Mouse (Mus musculus) heart, postnatal 10 days (tissue): ENCODE data around the gene Ddhd1. TPM values are rescaled to one million over a fixed set of nuclear protein-coding genes. Genes with fewer than 3 reads are reported as not detected.

Experiments used
- DNase-seq, 2 experiments: peaks; one replicate each; pipeline ENCODE4 v3.0.0; 2021
- intact Hi-C: fragments of 180-260 bp; cut with DNase I; formaldehyde crosslinking; loops from one replicate; pipeline ENCODE4 v1.15.1; 2025
- total RNA-seq, 2 experiments: library from RNA; stranded (reverse); gene quantifications; 2 replicates each; pipeline ENCODE4 v1.2.3; 2021

The Ddhd1 gene
- 10 to 100 TPM; 12.7 TPM for total RNA-seq

- intact Hi-C loops: no loop called here
- DNase-seq: peak; percentile 87 to 90
Measured at GRCm38 (mm10) chr14:45657641-45658611, at the start of gene Ddhd1. TSS of gene Ddhd1 (minus strand) at chr14:45658143.

DNA sequence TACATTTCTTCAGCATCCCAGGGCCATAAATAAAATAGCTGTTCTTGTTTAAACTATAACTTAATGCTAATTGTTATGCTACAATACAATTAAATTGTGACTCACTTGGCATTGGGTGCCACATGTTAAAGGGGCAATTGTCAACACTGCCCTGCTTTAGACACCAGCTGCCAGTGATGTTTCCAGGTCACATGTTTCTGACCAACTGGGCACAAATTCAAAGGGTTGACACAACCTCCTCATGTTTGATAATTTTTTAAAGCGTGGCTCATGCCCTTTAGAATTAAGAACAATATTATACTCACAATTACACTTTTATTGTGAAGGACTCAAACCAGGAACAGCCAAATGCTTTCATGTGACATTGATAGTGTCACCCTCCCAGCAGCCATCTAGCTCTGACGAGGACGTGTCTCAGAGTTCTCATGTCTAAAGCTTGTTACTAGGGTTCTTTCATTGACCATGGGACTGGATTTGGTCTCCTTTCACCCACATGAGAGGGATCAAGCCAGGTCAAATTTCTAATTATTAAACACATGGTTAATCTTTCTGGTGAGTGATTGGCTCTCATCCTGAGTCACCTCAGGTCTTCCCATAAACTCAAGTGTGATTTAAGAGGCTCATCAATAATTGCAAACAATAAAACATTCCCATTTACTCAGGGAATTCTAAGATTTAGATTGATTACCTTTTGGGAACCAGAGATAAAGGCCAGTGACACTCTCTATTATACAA is 49.4 kb upstream of the Ddhd1 start:
- peak in 1 of 2 experiments; percentile 23 for DNase-seq
- intact Hi-C loops: no loop called here

DNA sequence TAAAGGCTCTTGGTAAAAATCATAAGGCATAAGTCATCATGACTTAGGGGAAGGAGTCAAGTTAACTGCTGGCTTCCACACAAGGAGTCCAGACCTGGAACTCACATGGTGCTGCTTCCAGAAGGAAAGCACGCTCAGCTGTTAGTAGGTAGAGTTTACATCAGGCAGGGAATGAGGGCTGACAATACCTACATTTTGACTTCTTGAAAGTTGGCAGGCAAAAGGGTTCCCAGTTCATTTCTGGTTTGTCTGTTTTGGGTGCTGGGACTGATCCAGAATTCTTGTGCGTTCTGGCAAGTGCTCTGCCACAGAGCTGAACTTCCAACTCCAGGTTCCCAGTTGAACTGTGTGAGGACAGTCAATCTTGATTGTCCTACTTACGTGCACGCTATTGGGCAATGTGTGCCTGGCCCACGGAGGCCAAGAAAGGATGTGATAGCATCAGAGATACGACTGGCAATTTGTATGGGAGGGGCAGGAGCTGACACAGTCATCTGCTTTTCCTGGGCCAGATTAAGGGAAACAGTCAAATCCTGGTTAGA is 42.2 kb upstream of the Ddhd1 start:
- peak; percentile 21 to 32 for DNase-seq

GRCm38 (mm10) chr14:45698867-45699266 is 40.9 kb upstream of the Ddhd1 start:
- DNase-seq: no peak
- intact Hi-C loops: no loop called here

More for the DNA sequence above, 42.2 kb upstream of the Ddhd1 start:
- intact Hi-C loops: no loop called here

DNA sequence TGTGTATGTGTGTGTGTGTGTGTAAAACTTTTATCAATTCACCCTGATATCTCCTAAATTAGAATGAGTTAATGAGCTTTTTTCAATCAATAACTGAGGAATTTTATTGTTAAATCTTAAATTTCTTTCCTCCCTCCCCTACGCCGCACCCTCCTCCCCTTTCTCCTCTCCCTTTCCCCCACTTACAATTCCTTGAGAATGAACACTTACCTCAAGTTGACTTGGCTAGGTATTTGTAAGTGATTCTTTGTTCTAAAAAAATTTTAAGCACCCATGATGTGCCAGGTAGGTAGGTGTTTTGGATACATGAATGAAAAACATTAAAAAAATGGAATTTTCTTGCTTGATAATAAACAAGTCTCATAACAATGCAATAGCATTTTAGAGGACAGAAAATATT is 38.2 kb upstream of the Ddhd1 start:
- DNase-seq: no peak
- intact Hi-C loops: no loop called here

- intact Hi-C loops: loop anchor here (5.0 kb wide), 4 partner anchors 78 to 272 kb away; no protein-coding TSS in a partner anchor
Measured at GRCm38 (mm10) chr14:45693891-45694290, 35.9 kb upstream of the Ddhd1 start.

DNA sequence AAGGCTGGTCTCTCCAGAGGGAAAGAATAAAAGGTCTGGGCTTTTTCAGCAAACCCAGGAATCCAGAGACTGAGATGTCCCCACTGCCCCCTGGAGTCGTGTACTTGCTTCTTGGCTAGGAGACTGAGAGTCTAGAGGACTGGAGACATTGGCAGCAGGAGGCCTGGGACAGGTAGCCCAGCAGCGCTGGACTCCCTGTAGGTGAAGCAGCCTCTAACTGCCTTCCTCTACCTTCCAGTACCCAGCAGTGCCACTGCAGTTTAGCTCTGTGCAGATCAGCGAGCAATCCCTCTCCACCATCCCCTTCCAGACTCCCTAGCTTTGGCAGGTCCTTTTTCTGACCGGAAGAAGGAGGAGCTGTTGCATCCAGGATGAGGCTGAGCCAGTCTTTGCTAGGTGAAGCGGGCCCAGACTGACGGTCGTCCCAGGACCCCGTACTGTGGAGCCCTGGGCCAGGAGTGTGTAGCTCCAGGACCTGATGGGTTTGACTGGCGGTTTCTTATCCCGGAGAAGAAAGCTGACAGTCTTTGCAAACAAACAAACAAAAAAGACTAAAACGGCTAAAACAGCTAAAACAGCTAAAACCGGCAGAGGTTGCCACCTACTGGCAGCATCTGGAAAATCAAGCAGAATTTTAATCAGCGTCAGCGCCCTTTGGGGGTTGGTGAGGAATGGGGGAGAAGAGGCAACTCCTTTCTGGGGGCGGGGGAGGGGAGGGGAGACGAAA is 32.7 kb upstream of the Ddhd1 start:
- peak; percentile 55 to 70 for DNase-seq
- intact Hi-C loops: loop anchor here (5.0 kb wide), 4 partner anchors 78 to 268 kb away; no protein-coding TSS in a partner anchor

More at GRCm38 (mm10) chr14:45693891-45694290, 35.9 kb upstream of the Ddhd1 start:
- DNase-seq: no peak

GRCm38 (mm10) chr14:45685313-45685712 is 27.4 kb upstream of the Ddhd1 start:
- no peak for DNase-seq

GRCm38 (mm10) chr14:45676722-45677121 is 18.8 kb upstream of the Ddhd1 start:
- no peak for DNase-seq
- intact Hi-C loops: no loop called here

More at GRCm38 (mm10) chr14:45685313-45685712, 27.4 kb upstream of the Ddhd1 start:
- intact Hi-C loops: no loop called here

DNA sequence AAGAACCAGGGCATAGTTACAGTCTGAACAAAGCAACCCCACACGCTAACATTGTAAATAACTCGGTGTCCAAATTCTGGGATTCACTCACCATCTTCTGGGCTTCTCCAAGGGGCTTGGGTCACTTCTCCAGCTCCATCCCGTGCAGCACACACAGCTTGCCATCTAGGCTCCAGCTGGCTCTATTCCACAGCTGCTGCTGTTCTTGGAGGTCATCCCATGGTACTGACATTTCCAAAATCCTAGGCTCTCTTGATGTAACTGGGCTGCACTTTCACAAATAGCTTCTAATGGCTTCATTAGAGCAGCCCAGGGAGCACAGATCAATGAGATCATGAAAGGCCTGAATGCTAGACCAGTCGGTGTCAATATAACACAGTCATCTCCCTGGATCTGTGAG is 10.4 kb upstream of the Ddhd1 start:
- intact Hi-C loops: loop anchor here (2.0 kb wide), 1 partner anchor 14 kb away; no protein-coding TSS in a partner anchor
- peak; percentile 65 to 71 for DNase-seq

DNA sequence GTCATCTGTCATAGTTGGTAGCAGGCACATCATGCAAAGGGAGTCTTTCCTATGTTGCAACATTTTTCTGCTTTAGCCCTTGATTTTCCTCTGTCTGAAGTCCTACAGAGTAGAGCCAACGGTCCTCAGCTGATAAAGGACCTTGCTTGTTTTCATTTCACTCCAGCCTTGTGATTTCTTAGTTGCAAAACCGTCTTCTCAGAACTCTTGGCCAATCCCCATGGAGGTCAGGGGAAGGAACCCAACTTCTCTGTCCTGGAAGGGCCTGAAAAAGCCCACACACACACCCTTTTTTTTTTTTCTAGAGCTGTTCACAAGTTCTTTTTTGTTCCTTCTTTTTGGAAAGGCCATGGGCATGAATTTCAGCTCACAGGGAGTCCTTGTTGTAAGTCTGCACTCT is 9.3 kb upstream of the Ddhd1 start:
- no peak for DNase-seq
- intact Hi-C loops: no loop called here

GRCm38 (mm10) chr14:45661575-45661974 is 3.6 kb upstream of the Ddhd1 start:
- DNase-seq: no peak
- intact Hi-C loops: no loop called here

DNA sequence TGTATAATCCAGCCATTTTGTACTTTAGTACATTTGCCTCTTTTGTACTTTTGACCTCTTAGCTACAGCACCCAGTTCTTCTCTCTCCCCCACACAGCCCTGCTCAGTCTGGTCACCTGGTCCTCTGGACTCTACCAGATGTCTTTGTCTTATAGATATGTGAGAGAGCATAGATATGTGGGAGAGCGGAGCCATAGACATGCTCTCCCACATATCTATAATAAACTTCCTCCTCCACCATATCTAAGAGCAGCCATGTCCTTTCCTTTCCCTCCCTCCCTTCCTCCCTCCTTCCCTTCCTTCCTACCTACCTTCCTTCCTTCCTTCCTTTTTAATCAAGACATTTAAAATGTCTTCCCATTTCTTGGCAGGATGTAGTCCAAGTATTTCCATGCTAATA is 2.4 kb upstream of the Ddhd1 start:
- DNase-seq: no peak
- intact Hi-C loops: no loop called here

DNA sequence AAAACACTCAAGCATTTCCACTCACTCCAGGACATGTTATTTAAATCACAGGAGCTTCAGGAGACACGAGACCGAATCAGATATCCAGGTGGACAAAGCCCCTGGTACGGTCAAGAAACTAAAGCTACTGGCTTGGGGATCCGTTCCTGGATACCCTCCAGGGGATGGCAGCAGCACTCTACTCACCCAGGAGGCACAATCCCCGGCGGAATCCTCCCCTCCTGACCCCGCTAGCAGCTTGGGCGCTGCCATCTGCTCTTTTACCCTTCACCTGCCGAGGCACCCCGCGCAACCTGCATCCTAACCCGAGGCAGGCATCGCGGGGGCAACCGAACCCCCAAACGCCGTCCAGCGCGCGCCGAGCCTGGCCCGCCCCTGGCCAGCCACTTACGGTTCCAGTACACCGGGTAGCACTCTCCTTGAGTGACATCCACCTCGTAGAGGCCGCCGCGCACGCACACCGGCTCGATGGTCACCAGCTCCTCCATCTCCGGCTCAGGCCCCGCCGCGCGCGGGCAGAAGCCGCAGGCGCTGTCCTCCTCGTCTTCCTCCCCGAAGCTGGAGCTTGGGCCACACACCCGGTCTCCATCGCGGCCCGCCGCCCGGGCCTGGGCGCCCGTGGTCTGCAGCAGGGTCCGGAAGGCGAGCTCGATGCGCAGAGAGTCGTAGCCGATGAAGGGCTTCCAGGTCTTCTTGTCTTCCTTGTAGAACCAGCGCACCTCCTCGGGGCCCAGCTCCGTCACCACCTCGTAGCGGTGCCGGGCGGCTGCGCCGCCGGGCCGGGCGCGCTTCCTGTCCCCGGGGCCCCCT is 907 bp downstream of the Ddhd1 start:
- peak; percentile 67 to 71 for DNase-seq

DNA sequence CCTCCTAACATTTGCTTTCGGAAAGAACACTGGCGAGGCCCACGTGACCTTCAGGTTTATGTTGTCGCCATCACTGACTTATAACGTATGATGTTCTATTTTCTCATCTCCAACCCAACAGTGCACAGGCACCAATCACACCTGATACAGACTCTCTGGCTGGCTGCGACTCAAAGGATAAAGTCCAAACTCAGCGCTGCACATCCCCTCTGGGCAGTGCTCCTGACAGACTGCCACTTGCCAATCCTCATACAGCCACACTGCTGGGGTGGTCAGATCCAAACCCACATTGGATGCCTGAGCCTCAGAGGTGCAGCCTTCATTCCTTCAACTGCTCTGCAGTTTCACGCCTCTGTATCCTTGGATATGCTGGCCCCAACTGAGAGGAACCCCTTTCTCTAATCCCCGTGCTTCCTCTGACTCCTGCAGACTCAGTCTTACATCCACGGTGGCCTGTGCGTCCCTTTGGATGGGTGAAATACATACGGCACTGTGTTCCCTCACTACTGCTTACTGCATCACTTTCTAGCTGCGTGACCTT is 3.0 kb downstream of the Ddhd1 start:
- intact Hi-C loops: no loop called here
- DNase-seq: no peak

More for the DNA sequence above, 907 bp downstream of the Ddhd1 start:
- intact Hi-C loops: no loop called here

DNA sequence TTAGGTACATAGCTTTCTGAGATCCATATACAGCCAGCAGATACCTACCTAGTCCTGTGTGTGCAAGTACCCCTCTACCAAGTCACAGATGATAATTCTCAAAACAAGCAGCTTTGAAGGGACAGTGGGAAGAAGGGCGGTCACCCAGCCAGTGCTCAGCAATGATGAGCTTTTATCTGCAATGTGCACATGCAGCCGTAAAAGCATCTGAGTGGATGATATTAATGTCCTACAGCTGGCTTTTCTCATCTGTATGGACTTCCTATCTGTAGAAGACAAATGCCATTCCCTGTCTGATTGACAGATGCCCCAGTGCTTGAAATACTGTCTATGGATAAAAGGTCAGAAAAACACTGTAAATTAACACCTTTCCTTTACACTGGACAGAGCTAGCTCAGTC is 4.2 kb downstream of the Ddhd1 start:
- no peak for DNase-seq
- intact Hi-C loops: no loop called here

DNA sequence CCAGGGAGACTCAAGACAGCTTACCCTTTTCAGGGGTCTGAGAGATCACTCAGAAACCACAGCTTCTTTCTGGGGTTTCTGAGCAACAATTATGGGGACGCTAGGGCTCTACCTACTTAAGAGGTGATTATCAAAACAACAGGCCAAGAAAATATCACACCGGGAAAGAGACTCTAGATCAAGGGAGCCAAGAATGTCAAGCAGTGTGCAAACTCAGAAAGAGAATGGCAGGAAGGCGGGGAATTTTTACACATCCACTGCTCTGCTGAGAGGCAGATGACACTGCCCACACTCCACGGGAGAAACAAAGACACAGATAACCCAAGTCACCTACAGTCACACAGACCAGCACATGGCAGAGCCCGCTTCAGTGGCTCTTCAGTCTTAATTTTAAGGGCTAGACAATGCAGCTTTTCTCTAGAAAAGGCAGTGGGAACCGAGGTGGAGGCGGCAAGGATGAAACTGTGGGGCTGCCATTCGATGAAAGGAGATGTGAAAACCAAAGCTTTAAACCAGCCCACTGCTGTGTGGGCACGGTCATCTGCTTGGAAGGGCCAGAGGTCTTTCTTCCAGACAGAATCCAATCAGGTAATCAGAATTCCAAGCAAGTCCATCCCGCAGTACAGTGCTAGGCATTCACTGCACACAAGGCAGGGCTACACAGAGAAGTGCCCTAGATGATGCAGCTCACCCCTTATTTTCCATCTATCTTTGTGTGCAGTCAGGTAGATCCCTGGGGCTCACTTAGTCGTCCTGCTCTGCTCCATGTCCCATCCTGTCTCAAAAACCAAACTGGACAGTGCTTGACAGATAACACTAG is 8.7 kb downstream of the Ddhd1 start:
- DNase-seq: no peak
- intact Hi-C loops: no loop called here

DNA sequence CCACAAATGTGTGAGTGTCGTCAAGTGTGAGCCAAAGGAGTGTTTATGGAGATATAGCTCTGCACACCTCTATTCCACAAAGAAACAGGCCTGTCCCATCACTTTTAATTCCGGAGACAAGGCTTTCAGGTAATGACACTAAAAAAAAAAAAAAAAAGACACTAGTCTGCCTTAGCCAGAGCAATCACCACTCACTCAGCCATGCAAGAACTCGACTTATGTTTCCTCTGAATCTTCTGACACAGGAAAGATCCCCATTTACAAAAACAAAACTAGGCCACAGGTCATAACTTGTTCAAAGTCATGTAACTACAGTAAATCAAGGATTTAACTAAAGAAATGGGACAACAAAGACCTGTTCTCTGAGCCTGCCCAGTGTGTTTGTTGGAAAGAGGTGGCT is 9.8 kb downstream of the Ddhd1 start:
- no peak for DNase-seq
- intact Hi-C loops: no loop called here
